Mouse (Mus musculus) megakaryocyte, adult 5-6 weeks (primary cell): Measurements from ENCODE around the gene Yipf2. TPM values are rescaled to one million over a fixed set of nuclear protein-coding genes. Genes with fewer than 3 reads are reported as not detected.
A peak's percentile ranks its signal among the peaks of the same experiment; 100 is the strongest.
"Not testable (repeated sequence)": the region's sequence is repeated elsewhere in the genome, so short reads cannot be mapped to it uniquely, and the experiment has no call there.

Source experiments
- ATAC-seq: 2 replicates; pipeline ENCODE4 v1.8.0; 2016; ENCODE audit warnings: mild to moderate bottlenecking, inconsistent platforms; ENCODE audit not compliant: poor library complexity, severe bottlenecking
- total RNA-seq, 2 experiments: library from RNA; stranded (forward) in 1 of 2; stranded (reverse) in 1 of 2; fragments of 153-499, 151-499 nt in 1 of 2; fragments of 221-1000, 200-1000 nt in 1 of 2; gene quantifications; 2 replicates each; pipeline versions ENCODE4 v1.2.3 to v1.2.4; 2015 to 2017

Gene Yipf2
- total RNA-seq, 2 experiments from 2014 or later = 5.2 to 8.7 TPM

DNA sequence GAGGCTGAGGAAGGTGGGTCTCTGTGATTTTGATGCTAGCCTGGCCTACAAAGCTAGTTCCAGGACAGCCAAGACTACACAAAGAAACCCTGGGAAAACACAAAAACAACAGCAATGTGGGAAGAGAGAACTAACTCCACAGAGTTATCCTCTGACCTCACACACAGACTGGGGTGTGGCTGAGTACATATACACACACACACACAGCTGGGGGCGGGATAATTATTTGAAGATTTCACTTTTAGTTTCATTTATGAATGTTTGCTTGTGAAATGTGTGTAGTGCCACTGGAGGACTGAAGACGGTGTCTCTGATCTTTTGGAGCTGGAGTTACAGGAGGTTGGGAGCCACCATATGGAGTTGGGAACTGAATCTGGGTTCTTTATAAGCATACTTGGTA lies 8.4 kb upstream of the Yipf2 start:
- ATAC-seq = no peak

DNA sequence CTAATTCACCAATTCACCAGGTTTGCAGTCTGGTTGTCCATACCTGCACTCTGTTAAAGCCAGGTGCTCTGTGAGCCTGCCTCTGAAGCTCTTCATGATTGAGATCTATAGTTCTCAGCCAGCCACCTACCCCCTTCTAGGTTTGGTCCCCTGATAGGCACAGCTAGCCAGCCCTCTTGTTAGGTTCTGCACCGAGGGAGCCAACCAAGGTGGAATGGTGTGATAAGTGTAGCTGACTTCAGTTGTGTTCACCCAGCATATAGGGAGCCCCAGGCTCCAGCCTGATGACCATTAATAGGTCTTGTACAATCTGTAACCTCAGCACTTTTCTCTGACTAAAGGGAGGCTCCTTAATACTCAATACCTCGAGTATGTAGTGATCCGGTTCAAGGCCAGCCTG lies 7.6 kb upstream of the Yipf2 start:
- ATAC-seq = no peak

DNA sequence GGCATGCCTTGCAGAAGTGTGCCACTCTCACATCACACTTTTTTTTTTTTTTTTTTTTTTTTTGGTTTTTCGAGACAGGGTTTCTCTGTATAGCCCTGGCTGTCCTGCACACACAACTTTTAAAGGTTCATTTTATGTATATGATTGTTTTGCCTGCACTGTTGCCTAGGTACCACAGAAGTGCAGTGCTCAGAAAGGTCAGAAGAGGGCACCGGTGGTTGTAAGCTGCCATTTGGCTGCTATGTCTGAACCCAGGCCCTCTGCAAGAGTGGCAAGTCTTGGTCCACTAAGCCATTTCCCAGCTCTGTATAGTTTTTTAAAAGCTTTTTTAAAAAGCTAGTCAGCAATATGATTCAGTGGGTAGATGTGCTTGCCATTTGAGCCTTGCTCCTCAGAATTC lies 5.6 kb upstream of the Yipf2 start:
- peak; percentile 39; the same call in 1 of the 2 replicates for ATAC-seq

DNA sequence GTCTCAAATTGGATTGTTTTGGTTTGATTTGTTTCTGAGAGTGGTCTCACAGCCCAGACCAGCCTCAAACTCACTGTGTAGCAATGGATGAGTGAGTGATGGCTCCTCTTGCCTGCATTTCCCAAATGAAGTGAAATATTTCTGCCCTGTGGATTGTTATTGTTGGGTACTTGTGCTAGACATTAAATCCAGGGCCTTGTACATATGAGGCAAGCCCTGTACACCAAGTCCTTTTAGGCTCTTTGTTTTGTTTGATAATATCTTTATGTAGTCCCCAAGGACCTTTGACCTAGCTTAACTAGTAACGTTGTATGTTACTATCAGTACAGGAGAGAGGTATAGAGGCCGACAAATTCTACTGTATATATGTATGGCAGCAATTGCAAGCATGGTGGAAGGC lies 2.2 kb upstream of the Yipf2 start:
- ATAC-seq = no peak

DNA sequence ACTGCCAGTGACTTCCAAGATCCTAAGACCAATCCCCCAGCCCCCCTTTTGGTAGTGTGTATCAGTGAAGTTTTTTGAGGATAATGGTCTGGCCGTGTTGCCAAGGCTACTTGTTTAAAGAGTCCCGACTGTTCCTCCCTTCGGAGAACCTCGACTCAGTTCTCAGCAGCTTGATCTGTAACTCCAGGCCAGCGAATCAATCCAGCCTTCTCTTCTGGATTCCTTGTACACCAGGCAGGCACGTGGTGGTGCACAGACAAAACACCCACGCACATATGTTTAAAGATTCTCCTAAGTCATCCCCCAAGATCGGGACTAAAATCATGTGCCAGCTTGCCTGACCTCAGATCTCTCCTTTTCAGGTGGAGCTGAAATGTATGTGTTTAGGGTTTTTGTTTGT lies 1.7 kb upstream of the Yipf2 start:
- not testable (repeated sequence) for ATAC-seq

DNA sequence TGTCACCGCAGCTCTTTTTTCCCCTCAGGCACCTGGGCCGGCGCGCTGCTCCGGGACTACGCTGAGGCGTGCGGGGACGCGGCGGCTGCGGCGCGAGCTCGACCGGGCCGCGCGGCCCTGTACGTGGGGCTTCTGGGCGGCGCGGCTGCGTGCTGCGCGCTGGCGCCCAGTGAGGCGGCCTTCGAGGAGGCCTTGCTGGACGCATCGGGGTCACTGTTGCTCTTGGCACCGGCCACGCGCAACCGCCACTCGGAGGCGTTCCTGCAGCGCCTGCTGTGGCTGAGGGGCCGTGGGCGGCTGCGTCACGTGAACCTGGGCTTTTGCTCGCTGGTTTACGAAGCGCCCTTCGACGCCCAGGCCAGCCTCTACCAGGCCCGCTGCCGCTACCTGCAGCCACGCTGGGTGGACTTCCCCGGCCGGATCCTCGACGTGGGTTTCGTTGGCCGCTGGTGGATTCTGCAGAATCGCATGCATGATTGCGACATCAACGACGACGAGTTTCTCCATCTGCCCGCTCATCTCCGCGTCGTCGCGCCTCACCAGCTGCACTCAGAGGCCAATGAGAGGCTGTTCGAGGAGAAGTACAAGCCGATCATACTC lies 594 bp upstream of the Yipf2 start:
- ATAC-seq = peak; percentile 56

DNA sequence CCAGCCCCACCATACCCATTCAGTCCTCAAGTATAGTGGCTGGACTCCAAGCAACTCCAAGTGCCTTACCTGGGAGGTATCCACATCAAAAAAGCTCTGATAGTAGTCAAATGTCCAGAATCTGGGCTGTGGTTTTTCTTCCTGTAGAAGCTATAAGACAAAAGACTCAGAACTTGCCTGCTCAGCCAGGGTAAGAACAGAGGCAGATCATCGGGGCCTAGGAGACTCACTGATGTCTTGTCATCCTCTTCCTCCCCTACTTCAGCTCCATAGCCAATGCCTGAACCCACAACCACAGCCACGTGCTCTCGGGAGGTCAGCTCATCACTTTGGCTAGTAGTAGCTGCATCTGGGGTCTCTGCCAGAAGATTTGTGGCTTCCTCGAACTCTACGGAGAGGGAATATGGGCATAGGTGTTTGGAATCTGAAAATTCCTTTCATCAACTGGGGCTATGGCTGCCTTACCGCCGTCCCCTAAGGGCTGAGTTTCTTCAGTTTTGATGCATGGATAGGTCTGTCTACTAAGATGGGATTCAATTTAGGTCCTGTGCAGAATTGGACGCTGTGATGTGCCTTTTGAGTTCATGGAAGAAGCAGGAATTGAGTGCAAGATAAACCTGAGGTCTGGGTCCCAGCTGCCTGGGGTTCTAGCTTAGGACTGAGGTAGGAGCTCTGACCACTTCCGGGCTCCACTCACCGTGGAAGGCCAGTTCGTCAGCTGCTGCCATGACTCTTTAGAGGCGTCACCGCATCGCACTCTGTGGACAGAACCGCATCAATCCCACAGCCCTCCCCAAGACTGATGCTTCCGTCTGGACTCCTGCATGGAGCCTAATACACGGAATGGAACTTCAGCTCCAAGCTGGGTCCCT lies 561 bp downstream of the Yipf2 start:
- peak; percentile 53 for ATAC-seq

DNA sequence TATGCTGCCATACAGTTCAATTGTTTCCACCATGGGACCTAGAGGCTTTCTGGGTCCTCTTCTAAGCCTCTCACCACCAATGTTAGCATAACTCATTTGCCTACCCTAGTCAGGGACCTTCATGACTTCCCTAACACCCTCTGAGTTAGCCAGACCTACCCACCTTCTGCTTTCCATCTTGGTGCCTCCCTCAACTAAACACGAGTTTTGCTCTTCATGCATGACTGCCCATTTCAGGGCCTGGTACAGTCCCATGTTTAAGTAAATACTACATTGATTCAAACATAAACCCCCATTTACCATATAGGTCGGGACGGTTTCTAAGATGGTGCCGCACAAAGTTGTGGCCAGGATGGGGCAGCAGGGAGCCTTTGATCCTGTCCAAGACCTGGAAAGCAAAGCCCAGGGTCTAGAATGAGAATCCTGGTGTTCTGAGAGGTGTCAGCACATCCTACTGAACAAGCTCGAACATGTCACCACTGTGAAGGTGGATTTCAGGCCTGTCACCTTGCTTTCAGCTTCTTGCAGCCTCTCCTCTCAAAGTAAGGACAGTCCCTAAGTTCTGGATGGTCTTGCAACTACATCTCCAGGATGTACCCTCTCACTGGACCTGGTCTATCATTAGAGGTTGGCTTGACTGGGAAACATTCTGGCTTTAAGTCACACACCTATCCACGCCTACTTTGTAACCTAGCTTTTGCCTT lies 1.3 kb downstream of the Yipf2 start:
- ATAC-seq = no peak

DNA sequence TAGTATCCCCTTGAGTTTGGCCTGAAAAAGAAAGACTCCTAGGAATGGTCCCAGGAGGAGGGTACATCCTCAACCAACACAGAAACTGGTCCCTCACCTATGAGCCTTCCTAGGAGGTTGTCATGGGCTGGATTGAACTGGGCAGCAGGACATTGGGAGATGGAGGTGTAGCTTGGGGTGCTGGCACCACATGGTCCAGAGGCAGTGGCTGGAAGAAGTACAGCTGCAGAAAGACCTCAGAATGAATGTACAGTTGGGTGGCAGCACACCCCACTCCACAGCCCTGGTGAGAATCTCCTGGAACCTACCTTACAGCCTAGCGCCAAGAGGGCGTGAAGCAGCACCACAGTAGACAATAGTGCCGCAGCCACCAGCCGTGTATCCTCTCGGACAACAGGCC lies 3.1 kb downstream of the Yipf2 start:
- ATAC-seq = no peak

DNA sequence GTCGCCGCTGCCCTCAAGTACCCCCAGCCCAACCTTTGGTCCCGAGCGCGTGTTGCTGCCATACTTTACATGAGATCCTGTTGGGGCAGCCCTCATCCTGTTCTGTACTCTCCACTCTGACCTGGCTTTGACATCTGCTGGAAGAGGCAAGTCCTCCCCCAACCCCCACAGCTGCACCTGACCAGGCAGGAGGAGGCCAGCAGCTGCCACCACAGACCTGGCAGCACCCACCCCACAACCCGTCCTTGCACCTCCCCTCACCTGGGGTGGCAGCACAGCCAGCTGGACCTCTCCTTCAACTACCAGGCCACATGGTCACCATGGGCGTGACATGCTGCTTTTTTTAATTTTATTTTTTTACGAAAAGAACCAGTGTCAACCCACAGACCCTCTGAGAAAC lies 4.3 kb downstream of the Yipf2 start:
- no peak for ATAC-seq

DNA sequence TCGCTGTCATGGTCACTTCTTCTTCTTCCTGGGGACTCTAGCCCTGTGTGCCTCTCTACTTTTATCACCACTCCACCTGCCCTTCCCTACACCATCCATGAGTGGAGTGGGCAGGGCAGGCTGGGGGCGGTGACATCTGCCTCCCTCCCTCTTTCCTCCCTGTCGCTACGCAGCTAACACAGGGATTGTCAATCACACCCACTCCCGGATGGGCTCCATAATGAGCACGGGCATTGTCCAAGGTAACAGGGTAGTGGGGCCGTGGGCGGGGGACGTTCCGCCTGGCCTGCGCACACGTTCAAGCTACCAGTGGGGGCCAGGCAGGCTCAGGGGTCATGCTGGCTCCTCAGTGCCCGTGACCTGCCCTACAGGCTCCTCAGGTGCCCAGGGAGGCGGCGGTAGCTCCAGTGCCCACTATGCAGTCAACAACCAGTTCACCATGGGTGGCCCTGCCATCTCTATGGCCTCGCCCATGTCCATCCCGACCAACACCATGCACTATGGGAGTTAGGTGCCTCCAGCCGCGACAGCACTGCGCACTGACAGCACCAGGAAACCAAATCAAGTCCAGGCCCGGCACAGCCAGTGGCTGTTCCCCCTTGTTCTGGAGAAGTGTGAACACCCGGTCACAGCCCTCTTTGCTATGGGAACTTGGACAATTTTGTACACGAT lies 4.8 kb downstream of the Yipf2 start:
- no peak for ATAC-seq

DNA sequence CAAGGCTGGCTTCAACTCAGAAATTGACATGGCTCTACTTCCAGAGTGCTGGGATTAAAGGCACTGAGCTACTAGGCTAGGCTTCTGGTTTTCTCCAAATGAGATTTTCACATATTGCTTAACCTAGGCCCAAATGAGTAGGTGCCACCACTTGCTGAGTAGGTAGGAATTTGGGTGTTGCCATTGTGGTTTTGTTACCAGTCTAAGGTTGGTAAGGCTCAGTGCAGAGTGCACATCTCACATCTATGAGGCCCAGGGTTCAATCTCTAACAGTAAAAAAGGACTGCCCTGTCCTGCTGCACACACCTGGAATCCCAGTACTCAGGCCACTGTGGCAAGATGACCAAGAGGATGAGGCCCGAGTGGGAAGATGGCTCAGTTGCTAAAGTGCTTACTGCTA lies 7.2 kb downstream of the Yipf2 start:
- no peak for ATAC-seq

DNA sequence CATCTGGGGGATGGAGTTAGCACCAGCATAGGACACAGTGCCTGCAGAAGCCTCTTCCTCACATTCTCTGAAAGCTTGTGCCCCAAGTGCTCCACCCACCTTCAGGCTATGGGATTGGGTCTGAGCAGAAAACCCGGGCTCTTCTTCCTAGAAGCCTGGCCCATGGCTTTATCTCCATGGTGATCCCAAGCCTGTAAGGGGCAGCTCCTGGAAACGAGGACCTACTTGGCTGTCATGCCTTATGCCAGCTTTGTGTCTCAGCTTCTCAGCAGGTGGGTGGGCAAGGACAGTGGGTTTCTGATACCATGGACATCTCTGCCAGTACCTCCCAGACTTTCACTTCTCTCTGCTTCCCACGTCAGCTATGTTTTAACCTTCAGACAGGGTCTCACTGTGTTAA lies 14.4 kb downstream of the Yipf2 start:
- ATAC-seq = no peak

DNA sequence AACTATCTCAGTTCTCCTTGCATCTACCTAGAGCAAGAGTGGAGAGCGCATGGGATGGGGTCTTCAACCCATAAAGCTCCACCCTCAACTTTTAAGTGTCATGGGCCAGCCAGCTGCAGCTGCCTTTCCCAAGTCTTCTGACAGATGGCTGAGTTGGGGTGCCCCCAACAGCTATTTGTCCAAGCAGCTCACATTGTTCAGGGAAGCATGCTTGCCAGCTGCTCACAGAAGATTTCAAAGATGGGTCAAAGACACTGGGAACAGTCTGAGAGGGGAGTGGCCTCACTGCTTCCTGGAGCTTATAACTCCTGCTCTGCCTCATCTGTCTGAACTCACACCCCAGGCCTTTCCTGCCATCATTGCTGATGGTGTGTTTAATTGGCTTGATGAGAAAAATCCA lies 16.3 kb downstream of the Yipf2 start:
- no peak for ATAC-seq

DNA sequence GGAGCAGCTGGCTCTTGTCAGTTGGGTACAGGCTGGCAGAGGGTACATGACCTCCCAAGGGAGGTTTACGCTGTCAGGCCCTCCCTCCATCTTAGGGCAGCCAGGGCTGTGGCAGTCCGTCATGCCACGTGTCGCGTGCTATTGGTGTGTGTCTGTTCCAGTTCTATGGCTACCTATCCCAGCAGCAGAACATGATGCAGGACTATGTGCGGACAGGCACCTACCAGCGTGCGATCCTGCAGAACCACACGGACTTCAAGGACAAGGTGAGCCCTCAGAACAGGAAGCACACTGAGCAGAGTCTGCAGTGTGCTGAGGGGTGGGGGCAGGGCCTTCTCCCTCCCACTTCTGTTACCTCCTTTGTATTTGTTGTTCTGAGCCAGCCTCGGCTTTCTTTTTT lies 17.4 kb downstream of the Yipf2 start:
- ATAC-seq = no peak

DNA sequence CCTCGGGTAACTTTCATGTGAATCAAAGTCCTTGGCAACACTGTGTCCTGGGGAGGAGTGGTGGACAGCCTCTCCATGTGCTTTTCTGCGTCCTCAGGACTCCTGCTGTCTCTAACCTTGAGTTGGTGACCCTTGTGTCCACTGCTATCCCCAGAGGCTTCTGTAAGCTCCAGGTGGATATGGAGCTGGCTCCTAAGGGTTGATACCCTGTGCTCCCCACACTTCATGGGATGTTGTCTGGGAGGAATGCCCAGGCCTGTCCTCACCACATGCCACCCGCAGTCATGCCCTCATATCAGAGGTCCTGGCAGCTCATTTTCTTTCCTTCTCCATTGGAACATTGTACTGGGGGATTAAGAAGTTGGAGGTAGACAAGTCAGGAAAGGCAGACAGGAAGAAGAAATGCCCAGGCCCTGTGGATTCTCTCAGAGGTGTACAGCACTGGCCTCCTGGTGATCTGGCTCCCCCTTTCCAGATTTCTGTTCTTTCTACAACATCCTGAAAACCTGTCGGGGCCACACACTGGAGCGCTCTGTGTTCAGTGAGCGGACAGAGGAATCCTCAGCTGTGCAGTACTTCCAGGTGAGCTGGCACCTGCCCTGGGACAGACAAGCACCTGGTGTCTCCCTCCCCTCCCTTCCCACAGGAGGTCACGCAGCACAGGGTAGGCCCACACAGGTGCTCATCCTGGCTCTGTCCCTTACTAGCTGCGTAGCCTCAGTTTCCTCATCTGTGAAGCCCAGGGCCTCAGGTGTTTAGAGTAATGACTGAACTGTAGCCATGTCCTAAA lies 18.4 kb downstream of the Yipf2 start:
- ATAC-seq = no peak

DNA sequence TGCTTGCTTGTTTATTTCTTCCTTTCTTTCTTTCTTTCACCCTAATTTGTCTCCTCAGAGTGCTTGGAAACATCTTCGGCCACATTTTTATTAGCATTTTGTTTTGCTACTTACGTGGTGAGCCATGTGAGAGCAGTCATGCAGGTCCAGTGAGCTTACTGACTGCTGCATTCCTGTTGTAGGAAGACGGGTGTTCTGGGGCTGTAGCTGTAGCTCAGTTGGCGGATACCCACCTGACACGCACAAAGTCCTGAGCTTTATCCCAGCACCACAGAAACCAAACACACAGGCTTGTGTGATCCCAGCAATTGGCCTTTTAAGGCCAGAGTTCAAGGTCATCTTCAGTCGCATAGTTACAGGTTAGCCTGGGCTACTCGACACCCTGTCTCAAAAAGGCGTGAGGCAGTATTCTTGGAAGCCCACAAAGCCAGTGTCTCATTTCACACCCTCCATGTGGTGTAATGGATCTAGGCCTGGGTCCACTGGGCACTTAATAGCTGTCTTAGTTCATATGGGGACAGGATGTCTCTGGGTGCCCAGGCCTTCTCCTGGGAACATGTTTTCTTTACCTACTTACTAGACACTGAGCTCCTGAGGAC lies 23.9 kb downstream of the Yipf2 start:
- ATAC-seq = no peak

DNA sequence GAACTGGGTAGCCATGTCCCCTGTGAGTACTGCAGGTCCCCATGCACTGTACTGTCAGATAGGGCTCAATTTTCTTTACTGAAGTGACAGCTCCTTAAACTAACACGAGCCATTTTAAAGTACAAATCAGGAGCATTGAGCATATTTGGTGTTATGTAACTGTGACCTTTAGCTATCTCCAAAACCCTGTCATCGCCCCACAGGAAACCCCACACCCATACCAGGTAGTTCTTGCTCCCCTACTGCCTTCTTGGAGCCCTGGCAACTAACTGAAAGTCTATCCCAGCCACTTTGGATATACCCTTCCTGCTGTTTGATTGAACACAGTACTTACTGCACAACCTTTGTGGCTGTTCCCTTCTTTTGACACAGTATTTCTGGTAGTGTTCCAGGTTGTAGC lies 25.6 kb downstream of the Yipf2 start:
- no peak for ATAC-seq

DNA sequence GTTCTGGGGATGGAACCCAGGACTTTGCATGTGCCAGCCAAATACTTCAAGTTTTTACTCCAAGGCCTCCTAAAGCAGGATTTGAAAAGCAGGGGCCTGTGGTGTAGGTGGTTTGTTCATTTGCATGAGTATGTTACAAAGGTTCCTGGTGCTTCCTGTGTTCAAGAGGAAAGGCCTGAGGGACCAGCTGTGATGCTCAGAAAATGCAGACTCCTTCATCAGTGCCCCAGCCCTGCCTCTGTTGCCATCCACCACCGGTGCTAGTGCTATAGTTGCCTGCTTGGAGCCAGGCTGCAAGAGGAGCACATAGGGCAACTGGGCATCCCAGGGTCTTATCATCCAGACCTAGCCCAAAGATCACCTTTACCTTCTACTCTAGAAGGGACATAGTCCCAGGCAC lies 26.1 kb downstream of the Yipf2 start:
- no peak for ATAC-seq

DNA sequence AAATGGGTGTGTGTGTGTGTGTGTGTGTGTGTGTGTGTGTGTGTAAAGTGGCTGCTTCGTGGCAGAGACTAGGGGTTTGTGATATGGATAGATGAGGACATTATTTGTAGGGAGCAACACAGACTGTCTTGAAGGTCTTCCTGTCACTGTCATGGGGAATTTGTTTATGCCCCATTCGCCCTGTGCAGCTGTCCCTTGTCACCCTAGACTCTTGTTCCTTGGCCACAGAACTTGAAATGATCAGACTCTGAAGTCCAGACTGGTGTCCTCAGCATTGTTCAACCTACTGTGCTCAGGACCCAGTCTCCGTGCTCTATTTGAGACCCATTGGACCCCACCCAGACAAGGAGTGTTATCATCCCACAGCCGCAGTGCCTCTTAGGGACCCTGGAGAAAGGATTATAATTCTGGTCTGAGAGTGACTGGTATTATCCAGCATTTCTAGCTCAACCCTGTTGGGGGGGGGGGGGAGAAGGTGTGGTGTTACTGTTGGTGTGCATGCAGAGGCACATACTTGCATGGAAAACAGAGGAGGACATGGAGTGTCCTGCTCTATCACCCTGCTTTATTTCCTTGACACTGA lies 27.5 kb downstream of the Yipf2 start:
- no peak for ATAC-seq
